Mouse (Mus musculus) splenic B cell, adult 2 months (primary cell): ENCODE results near the gene Wdr82.

ENCODE experiments used
- DNase-seq: peaks from one replicate; pipeline ENCODE4 v3.0.0-alpha.2; 2011; ENCODE audit warnings: low read depth, low spot score
- H3K27me3 ChIP-seq: 2 replicates; pipeline ENCODE4 v1.6.1; 2012; ENCODE audit warnings: mild to moderate bottlenecking, low read length, moderate library complexity, mixed read lengths; ENCODE audit not compliant: control insufficient read depth, poor library complexity, insufficient read depth, severe bottlenecking
- H3K36me3 ChIP-seq: 2 replicates; pipeline ENCODE4 v1.6.1; 2012; ENCODE audit warnings: mild to moderate bottlenecking, low read length, moderate library complexity, mixed read lengths; ENCODE audit not compliant: control insufficient read depth, poor library complexity, insufficient read depth, severe bottlenecking

The Wdr82 gene

GRCm38 (mm10) chr9:106173363-106173762, 2.6 kb downstream of the Wdr82 start:
- no peak for DNase-seq
- H3K36me3 ChIP-seq = 0 out of 2 replicates have a peak, but pooled peaks cover 1% of the 10 kb centered on the region
- H3K27me3 ChIP-seq = no peaks in the 10 kb centered on the region

DNA sequence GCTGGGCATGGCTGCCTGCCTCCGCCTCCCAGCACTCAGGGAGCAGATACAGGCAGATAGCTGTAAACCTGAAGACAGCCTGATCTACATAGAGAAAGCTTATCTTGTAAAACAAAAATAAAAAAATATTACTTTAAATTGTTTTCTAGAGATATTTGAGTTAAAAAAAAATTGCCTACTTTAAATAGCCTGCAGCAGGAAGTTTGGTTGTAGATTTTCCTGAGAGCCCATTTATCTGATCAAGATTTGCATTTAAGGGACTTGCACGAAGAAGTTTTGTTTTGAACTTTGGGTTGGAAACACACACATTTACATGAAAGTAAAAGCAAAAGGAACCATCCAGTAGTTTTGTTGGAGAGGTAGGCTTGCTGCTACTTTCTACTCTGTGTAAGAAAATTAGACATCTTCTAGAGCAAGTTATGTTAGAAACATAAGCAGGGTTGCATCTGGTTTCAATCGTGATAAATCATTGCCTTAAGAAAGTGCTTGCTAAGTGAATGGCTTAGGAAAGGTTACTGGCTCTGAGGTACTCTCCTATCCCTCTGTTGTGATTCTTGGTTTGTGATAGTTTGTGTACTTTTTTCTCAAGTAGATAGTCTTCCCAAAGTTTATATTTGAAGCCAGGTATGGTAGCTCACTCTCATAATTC, 4.9 kb downstream of the Wdr82 start:
- peaks cover 7% of the 10 kb centered on the region; the same call in 1 of the 2 replicates for H3K36me3 ChIP-seq
- DNase-seq = no peak
- H3K27me3 ChIP-seq = no peaks in the 10 kb centered on the region

DNA sequence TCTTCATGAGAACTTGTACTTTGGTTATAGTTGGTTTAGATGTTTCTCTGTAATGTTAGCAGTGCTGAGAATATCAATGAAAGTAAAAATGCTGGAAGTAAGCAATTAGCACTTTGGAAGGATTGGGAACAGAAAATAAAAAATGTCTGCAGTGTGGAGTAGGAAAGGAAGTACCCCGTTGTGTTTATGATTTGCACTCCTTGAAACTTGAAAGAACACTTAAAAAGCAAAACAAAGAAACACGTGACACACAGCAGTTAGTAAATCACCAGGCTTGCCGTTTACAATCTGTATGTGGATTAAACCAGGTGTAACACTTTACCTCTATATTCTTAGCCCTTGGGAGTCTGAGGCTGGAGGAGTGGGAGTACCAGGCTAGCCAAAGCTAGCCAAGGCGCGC, 6.0 kb downstream of the Wdr82 start:
- H3K27me3 ChIP-seq = no peaks in the 10 kb centered on the region
- DNase-seq = no peak

DNA sequence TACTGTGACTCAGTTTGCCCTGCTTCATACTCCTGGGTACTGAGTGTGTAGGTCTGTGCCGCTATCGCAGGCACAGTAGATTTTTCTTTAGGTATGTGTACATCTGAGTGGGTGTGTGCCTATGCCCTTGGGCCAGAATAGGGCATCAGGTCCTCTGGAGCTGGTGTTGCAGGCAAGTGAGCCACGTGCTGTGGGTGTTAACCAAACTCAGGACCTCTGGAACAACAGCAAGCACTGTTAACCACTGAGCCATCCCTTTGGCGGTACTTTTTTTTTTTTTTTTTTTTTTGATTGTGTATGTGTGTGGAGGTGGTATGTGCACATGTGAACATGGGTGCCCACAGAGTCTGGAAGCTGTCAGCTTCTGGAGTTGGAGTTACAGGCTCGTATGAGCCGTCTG, 7.1 kb downstream of the Wdr82 start:
- DNase-seq = no peak
- peaks cover 15% of the 10 kb centered on the region for H3K36me3 ChIP-seq
- H3K27me3 ChIP-seq = no peaks in the 10 kb centered on the region

More for the DNA sequence above, 6.0 kb downstream of the Wdr82 start:
- peaks cover 13% of the 10 kb centered on the region for H3K36me3 ChIP-seq

GRCm38 (mm10) chr9:106179454-106179853, 8.7 kb downstream of the Wdr82 start:
- Histone ChIP-seq H3K36me3 (peaks cover 20% of the 10 kb centered on the region), H3K27me3 (no peaks in the 10 kb centered on the region)
- DNase-seq = no peak

DNA sequence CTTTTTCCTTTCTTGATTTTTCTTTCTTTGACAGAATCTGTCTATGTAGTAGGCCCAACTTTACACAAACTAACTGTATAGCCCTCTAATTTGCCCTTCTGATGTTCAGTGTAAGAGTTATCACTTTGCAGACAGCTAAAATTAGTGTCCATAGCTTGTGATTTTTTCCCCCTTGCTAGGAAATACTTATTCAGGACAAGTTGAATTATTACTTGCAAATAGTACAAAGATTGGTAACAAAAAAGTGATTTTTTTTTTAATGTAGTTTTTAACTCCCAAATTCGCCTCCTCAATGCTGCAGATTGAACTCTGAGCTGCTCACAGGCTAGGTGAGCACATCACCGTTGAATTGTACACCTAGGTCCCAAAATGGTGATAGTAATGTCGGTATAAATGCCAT, 9.2 kb downstream of the Wdr82 start:
- DNase-seq = no peak
- Histone ChIP-seq H3K36me3 (peaks cover 21% of the 10 kb centered on the region), H3K27me3 (no peaks in the 10 kb centered on the region)

DNA sequence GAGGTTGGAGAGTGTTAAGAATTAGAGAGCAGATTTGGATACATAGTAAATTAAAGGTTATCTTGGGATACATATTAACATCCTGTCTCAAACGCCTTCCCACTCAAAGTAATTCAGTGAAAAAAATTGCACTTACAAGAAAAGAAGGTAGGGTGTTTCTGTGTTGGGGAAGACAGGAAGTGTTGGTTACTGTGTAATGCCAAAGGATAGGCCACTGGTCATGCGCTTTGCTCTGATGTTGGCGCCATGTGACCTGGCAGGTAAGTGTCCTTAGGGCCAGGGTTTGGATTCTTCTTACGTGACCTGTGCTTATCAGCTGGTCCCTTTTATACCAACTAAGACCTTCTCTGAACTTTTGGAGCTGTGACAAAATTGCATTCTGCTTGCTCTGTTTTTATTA, 11.4 kb downstream of the Wdr82 start:
- peaks cover 22% of the 10 kb centered on the region for H3K36me3 ChIP-seq
- no peak for DNase-seq
- no peaks in the 10 kb centered on the region for H3K27me3 ChIP-seq

GRCm38 (mm10) chr9:106183996-106184395, 13.3 kb downstream of the Wdr82 start:
- no peak for DNase-seq
- Histone ChIP-seq H3K36me3 (peaks cover 21% of the 10 kb centered on the region), H3K27me3 (no peaks in the 10 kb centered on the region)

DNA sequence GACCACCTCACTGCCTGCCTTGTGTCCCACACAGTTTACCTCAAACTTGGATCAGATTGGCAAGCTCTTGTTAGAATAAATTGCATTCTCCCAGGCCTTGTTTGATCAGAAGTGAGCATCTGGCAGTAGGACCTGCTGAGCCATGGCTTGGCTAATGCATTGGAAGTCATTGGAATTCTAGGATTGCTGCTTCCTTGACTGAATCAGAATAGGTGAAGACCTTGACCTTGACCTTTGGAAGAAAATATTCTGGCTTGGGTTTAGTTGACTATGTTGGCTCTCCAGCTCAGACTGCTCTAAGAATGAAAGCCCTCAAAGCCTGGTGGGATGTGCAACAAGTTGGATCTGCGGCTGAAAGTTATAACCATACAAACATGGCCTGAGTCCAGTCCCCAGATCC, 20.6 kb downstream of the Wdr82 start:
- no peaks in the 10 kb centered on the region for H3K27me3 ChIP-seq
- H3K36me3 ChIP-seq = peaks cover 5% of the 10 kb centered on the region
- no peak for DNase-seq

DNA sequence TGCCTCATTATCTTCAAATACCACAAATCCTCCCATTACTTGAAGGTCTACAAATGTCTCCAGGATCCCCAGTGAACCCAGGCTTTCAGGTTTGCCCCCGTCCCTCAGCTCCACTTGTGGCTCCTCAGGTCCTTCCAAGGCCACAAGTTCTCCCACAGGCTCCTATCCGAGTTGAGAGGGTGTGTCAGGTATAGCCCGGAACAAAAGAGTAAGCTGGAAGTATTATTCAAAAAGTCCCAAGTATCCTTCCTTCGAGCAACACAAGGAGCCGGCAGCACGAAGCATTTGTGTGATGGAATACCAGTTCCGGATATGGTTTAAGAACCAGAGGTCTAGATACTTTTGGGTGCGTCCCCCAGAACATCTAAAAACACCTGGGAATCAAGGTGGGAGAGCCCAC, 21.3 kb downstream of the Wdr82 start:
- Histone ChIP-seq H3K36me3 (peaks cover 5% of the 10 kb centered on the region), H3K27me3 (no peaks in the 10 kb centered on the region)
- no peak for DNase-seq

GRCm38 (mm10) chr9:106192998-106193397, 22.3 kb downstream of the Wdr82 start:
- Histone ChIP-seq H3K27me3 (no peaks in the 10 kb centered on the region), H3K36me3 (peaks cover 5% of the 10 kb centered on the region)
- peak; percentile 73 for DNase-seq

DNA sequence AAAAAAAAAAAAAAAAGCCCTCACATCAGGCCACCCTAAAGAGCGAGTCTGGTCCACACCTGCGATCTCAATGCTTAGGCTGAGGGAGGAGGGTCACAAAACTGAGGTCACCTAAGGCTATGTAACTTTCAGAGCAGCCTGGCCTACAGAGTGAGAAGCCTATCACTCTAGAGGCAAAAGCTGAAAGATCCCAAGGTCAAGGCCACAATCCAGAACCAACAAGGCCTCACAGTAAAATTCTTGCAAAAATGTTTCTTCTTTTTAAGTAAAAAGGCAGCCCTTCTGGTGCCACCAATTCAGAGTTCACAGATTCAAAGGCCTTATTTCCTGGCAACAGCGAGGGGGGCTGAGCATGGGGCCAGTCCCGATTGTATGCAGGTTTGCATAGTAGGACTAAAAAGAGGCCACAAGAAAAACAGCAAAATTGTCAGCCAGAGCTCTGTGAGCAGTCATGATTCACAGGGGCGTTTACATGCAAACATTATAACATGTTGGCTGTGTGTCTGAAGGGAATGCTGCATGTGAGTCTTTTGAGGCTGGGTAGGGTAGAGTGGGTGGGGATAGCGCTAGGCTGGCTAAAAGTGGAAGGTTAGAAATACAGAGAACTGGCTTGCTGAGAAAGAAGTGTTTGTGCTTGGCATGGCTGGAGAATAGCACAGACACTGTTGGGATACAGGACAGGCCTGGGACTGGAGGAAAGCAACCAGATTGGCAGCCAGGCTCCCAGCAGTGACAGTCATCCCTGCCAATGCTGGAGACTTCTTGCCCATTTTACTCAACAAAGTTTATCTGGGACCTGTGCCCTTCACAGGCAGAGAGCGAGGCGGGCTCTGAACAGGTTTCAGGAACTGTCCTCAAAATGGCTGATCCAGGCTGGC, 23.4 kb downstream of the Wdr82 start:
- no peaks in the 10 kb centered on the region for H3K27me3 ChIP-seq
- DNase-seq = no peak
- H3K36me3 ChIP-seq = peaks cover 5% of the 10 kb centered on the region

GRCm38 (mm10) chr9:106195693-106196092, 25.0 kb downstream of the Wdr82 start:
- no peak for DNase-seq
- Histone ChIP-seq H3K27me3 (no peaks in the 10 kb centered on the region), H3K36me3 (peaks cover 3% of the 10 kb centered on the region)

GRCm38 (mm10) chr9:106197081-106197713, 26.5 kb downstream of the Wdr82 start:
- Histone ChIP-seq H3K36me3 (no peaks in the 10 kb centered on the region; the same call in none of the 2 replicates), H3K27me3 (no peaks in the 10 kb centered on the region)
- peak; percentile 74 for DNase-seq

DNA sequence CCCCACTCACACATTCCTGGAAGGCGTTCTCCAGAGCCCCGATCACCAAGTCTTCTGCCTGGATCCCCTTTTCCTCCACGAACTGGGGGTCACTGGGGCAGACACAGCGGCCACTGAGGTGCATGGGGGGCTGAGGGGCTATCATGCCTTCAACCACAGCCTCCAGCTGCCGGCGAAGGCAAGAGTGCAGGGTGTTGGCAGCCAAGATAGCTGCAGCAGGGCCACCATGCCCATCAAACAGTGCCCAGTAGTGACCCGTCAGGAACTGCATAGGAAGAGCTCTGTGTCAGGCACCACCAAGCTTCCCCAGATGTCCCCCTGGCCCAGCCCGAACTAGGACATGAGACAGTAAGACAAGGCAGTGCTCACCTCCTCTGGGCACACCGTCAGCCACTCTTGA, 27.0 kb downstream of the Wdr82 start:
- no peaks in the 10 kb centered on the region for H3K27me3 ChIP-seq

More for the DNA sequence above, 27.0 kb downstream of the Wdr82 start:
- no peaks in the 10 kb centered on the region; the same call in none of the 2 replicates for H3K36me3 ChIP-seq
- no peak for DNase-seq
